Mouse (Mus musculus) lung, postnatal 0 days (tissue): ENCODE results near the gene Olfr788. TPM values are rescaled to one million over a fixed set of nuclear protein-coding genes. Genes with fewer than 3 reads are reported as not detected.

ENCODE experiments used
- ATAC-seq: fragments of 200-750 bp; cut with Nextera tagmentation; 2 replicates; pipeline ENCODE4 v1.8.0; 2017; ENCODE audit warnings: moderate library complexity
- DNase-seq: peaks from one replicate; pipeline ENCODE4 v3.0.0-alpha.2; 2016; ENCODE audit warnings: low spot score
- H3K27ac ChIP-seq: fragments of 300-500 bp; sonication (generic); 2 replicates; pipeline ENCODE4 v1.5.1; 2014; ENCODE audit warnings: antibody characterized with exemption, mild to moderate bottlenecking, low read length, mixed read lengths
- H3K27me3 ChIP-seq: fragments of 300-500 bp; sonication (generic); replicated peaks from 2 replicates; pipeline ENCODE4 v1.6.1; 2014; ENCODE audit warnings: low read length, mixed read lengths; ENCODE audit not compliant: insufficient read depth
- H3K36me3 ChIP-seq: fragments of 300-500 bp; sonication (generic); 2 replicates; pipeline ENCODE4 v1.6.1; 2014; ENCODE audit warnings: low read length, mixed read lengths; ENCODE audit not compliant: insufficient read depth
- H3K4me1 ChIP-seq: fragments of 300-500 bp; sonication (generic); 2 replicates; pipeline ENCODE4 v1.6.1; 2014; ENCODE audit warnings: antibody characterized with exemption, low read depth, low read length, mixed read lengths; ENCODE audit not compliant: insufficient read depth
- H3K4me2 ChIP-seq: fragments of 300-500 bp; sonication (generic); replicated peaks from 2 replicates; pipeline ENCODE4 v1.6.1; 2014; ENCODE audit warnings: low read depth, mild to moderate bottlenecking, low read length, moderate library complexity, mixed read lengths
- H3K4me3 ChIP-seq: fragments of 300-500 bp; sonication (generic); 2 replicates; pipeline ENCODE4 v1.5.1; 2014; ENCODE audit warnings: low read depth, low read length
- H3K9ac ChIP-seq: fragments of 300-500 bp; sonication (generic); replicated peaks from 2 replicates; pipeline ENCODE4 v1.6.1; 2014; ENCODE audit warnings: low read depth, mild to moderate bottlenecking
- H3K9me3 ChIP-seq: fragments of 300-500 bp; sonication (generic); 2 replicates; pipeline ENCODE4 v1.6.1; 2016; ENCODE audit warnings: low read length, mixed read lengths
- CTCF ChIP-seq: IDR thresholded peaks from 2 replicates; pipeline ENCODE4 v1.5.1; 2016; ENCODE audit warnings: antibody characterized with exemption, mild to moderate bottlenecking
- EP300 ChIP-seq: IDR thresholded peaks from 2 replicates; pipeline ENCODE4 v1.6.1; 2016; ENCODE audit warnings: antibody characterized with exemption, mild to moderate bottlenecking, control low read depth
- WGBS: fragments of 180-500 bp; shearing (Covaris S2); extraction: QIAGEN DNeasy Blood & Tissue Kit; methylation state at CpG from one replicate; pipeline ENCODE4 v1.1.7; 2014; 5-methylcytosine and 5-hydroxymethylcytosine counted together
- polyA plus RNA-seq: library from polyadenylated mRNA; unstranded; fragments of >200 nt; fragmentation: Nextera tagmentation; extraction: Ambion mirVana; gene quantifications from 2 replicates; pipeline ENCODE4 v1.2.1, GENCODE M21; 2015

Olfr788 gene
- polyA plus RNA-seq, 1 experiment from 2014 or later, result not detected

DNA sequence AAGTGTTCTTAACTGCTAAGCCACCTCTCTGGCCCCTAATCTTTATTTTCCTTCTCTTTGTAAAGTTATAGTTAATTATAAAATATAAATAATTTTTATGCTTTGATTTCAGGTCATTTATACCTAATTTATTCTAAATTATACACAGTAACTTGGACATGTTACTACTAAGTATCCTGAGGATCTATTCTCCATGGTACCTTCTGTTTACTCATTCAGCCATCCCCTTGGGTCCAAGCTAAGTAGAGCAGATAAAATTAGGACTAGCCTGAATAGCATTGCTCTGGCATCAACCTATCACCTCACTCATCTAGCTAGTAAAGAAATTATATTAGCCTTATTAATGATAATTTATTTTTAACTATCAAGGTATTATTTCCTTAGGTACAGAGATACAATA, 27.4 kb downstream of the Olfr788 start, which contains the start of gene Olfr790:
TSS of gene Olfr790 (plus strand) at position 301 of the 400 bp plus-strand sequence.
- ATAC-seq, result no peak
- H3K27me3 ChIP-seq, result no peaks in the 10 kb centered on the region
- H3K36me3 ChIP-seq, result no peaks in the 10 kb centered on the region
- DNase-seq, result no peak
- no peaks in the 10 kb centered on the region for H3K4me1 ChIP-seq
- H3K27ac ChIP-seq, result no peak within 1 kb of the TSS
- H3K9me3 ChIP-seq, result no peaks in the 10 kb centered on the region
- no peak for TF ChIP-seq EP300
- TF ChIP-seq CTCF, result no peak
- no peak within 1 kb of the TSS for H3K4me2 ChIP-seq
- no peak within 1 kb of the TSS for H3K4me3 ChIP-seq
- no peak within 1 kb of the TSS for H3K9ac ChIP-seq

DNA sequence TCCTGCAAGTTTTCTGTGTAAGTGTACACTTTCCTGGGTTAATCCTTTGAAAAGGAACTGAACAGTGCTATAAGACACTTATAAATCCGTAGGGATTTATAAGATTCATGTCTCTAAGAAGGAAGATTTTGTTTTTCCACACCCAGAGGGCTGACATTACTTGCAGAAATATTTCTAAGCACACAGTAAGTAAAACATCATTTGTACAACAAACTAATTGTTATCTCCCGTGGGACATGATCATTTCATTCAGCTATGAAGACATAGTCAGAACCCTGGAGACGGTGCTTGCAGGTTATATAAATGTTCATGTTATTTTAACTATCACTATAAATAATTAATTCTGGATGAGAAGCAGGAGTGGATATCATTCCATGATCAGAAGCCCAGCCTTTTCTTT, 50.7 kb downstream of the Olfr788 start, which contains the start of gene Olfr791:
TSS of gene Olfr791 (plus strand) at position 301 of the 400 bp plus-strand sequence.
- Histone ChIP-seq H3K27me3 (no peaks in the 10 kb centered on the region), H3K9ac (no peak within 1 kb of the TSS), H3K4me2 (no peak within 1 kb of the TSS), H3K27ac (no peak within 1 kb of the TSS), H3K36me3 (no peaks in the 10 kb centered on the region), H3K4me1 (no peaks in the 10 kb centered on the region), H3K4me3 (no peak within 1 kb of the TSS), H3K9me3 (no peaks in the 10 kb centered on the region)
- 62% methylated on average over 3 of the region's 3 CpGs for WGBS
- TF ChIP-seq CTCF (no peak), EP300 (no peak)
- ATAC-seq (no peak), DNase-seq (no peak)

Other genes starting within 250 kb of the Olfr788 start
- gene Olfr774, start 234.8 kb upstream of the Olfr788 start, polyA plus RNA-seq, result not detected in 2 replicates
- not detected in 2 replicates for gene Olfr775, start 222.6 kb upstream of the Olfr788 start, polyA plus RNA-seq
- gene Olfr776, start 211.9 kb upstream of the Olfr788 start, polyA plus RNA-seq, result not detected in 2 replicates
- not detected in 2 replicates for gene Olfr777, start 199.5 kb upstream of the Olfr788 start, polyA plus RNA-seq
- not detected in 2 replicates for gene Olfr780, start 152.9 kb upstream of the Olfr788 start, polyA plus RNA-seq
- not detected in 2 replicates for gene Olfr781, start 142.1 kb upstream of the Olfr788 start, polyA plus RNA-seq
- gene Olfr782, start 122.1 kb upstream of the Olfr788 start, polyA plus RNA-seq, result not detected in 2 replicates
- not detected in 2 replicates for gene Olfr784, start 86.9 kb upstream of the Olfr788 start, polyA plus RNA-seq
- gene Olfr785, start 65.6 kb upstream of the Olfr788 start, polyA plus RNA-seq, result not detected in 2 replicates
- gene Olfr786, start 43.7 kb upstream of the Olfr788 start, polyA plus RNA-seq, result not detected in 2 replicates
- not detected in 2 replicates for gene Olfr787, start 9.1 kb upstream of the Olfr788 start, polyA plus RNA-seq
- not detected in 2 replicates for gene Olfr789, start 13.8 kb downstream of the Olfr788 start, polyA plus RNA-seq
- gene Olfr790, start 27.5 kb downstream of the Olfr788 start, polyA plus RNA-seq, result not detected in 2 replicates
- not detected in 2 replicates for gene Olfr791, start 50.8 kb downstream of the Olfr788 start, polyA plus RNA-seq
- not detected in 2 replicates for gene Olfr792, start 68.2 kb downstream of the Olfr788 start, polyA plus RNA-seq
- not detected in 2 replicates for gene Olfr794, start 96.7 kb downstream of the Olfr788 start, polyA plus RNA-seq
- gene Olfr796, start 141.6 kb downstream of the Olfr788 start, polyA plus RNA-seq, result not detected in 2 replicates
- not detected in 2 replicates for gene Olfr798, start 156.9 kb downstream of the Olfr788 start, polyA plus RNA-seq
- not detected in 2 replicates for gene Olfr799, start 166.5 kb downstream of the Olfr788 start, polyA plus RNA-seq
- gene Olfr800, start 186.7 kb downstream of the Olfr788 start, polyA plus RNA-seq, result not detected in 2 replicates
- not detected in 2 replicates for gene Olfr801, start 202.9 kb downstream of the Olfr788 start, polyA plus RNA-seq
- gene Olfr802, start 217.2 kb downstream of the Olfr788 start, polyA plus RNA-seq, result not detected in 2 replicates
- gene Olfr803, start 223.3 kb downstream of the Olfr788 start, polyA plus RNA-seq, result not detected in 2 replicates
- not detected in 2 replicates for gene Olfr804, start 232.2 kb downstream of the Olfr788 start, polyA plus RNA-seq